Mouse (Mus musculus) frontal cortex, postnatal 14 days (tissue): ENCODE results near the gene Mtg1.

Source experiments
- DNase-seq, 2 experiments: peaks; one replicate each; pipeline ENCODE4 v3.0.0; 2022; ENCODE audit warnings: low spot score in 2 of 2

Mtg1 gene

DNA sequence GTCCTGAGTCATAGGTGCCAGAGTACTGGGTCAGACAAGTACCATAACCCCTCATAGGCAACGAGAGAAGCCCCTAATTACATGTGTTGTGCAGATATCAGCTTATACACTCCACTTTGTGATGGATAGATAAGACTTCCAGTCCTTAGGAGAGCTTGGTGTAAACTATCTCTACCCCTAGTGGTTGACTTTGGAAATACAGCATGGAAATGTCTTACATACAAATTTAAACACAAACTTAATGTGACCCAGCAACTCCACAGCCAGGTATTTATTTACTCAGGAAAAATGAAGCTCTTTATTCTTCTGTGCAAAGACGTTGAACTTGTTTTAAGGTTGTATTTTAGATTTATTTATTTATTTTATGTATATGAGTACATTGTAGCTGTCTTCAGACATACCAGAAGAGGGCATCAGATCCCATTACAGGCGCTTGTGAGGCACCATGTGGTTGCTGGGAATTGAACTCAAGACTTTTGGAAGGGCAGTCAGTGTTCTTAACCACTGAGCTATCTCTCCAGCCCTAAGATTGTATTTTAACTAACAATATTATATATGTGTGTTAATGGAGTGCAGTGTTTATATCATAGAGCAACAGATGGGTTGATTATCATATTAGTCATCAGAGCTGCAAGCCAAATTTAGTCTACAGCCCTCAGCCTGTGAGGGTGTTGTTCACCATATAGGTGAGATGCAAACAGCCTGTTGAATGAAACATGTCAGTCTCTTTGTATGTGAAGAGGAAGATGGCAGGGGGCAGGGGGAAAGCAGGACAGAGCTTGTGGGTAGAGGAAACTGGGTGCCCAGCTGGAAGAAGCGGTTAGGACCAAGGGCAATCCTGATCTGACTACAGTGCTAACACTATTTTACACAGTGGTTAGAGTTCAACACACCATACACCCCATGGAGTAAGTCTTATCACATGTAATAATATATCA lies 51.3 kb downstream of the Mtg1 start:
- no peak for DNase-seq

GRCm38 (mm10) chr7:140190435-140190834 lies 53.1 kb downstream of the Mtg1 start:
- no peak for DNase-seq

DNA sequence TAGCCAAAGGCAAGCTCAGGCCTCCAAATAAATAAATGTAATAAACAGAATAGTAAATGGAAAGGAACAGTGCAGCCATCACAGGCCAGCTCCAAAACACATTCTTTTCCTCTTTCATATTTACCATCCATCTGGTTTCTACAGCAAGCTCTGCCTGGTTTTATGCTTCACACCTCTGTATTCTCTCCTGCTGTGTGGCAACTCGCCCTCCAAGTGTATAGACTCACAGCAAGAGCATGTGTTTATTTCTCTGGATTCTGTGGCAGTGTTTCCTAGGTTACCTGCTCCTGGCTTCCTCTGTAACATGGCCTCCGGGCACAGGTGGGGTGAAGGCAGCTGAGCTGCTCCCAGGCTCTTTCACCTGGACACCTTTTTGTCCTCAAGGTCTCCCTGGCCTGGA lies 55.1 kb downstream of the Mtg1 start:
- no peak for DNase-seq

DNA sequence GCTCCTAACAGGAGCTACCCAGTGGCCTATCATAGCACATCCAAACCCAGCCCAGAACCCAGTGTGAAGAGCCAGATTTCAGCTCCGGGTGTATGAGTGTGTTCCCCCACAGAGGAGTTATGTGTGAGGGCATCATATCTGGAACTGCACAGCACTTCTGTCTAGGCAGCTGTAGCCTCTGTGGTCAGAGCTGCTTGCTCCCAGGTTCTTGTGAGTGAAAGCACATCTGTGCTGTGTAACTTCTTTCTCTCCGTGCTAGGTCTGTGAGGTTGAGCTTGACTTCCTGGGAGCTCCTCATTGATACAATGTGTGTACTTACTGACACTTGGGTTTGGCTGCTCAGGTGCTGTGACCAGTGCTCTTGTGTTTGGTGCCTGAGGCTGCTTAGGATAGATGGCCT lies 55.5 kb downstream of the Mtg1 start:
- DNase-seq, result no peak

DNA sequence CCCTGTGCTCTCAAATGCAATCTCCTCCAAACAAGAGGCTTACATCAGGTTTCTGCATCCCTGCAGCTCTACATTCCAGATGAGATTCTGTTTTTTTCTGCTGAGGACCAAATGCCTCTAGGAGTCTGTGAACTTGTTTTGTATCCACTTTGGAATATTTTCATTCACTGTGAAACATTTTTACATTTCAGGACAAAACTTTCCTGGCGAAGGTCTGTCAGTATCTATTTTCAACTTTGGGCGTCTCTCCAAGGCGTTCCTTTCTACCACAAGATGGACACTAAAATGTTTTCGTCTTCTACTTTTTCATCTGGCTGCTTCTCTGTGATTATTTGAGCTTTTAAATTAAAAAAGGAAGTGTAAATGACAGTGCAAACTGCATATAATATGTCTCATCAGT lies 56.7 kb downstream of the Mtg1 start:
- no peak for DNase-seq

DNA sequence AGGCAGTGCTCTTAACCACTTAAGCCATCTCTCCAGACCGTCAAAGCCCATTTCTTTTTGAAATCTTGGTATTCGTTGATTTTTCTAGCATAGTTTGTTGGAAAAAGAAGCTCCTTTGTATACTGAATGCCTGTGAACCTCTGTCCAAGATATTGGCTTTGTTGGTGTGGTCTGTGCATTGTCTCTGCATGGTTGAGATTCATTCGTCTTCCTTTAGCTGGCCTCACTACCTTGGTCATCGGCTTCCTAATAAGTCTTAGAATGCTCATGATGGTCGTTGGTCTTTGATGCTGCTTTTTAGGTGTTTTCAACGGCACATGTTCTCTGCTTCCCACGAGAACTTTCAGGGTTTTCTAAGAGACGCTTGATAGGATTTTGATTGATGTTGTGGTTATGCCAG lies 58.6 kb downstream of the Mtg1 start:
- DNase-seq, result no peak
